Mouse (Mus musculus): ENCODE data around the gene Ppfibp1. TPM values are rescaled to one million over a fixed set of nuclear protein-coding genes. Genes with fewer than 3 reads are reported as not detected.

Ppfibp1 gene
- polyA plus RNA-seq, 1 experiment from 2014 or later: 62.7 TPM

DNA sequence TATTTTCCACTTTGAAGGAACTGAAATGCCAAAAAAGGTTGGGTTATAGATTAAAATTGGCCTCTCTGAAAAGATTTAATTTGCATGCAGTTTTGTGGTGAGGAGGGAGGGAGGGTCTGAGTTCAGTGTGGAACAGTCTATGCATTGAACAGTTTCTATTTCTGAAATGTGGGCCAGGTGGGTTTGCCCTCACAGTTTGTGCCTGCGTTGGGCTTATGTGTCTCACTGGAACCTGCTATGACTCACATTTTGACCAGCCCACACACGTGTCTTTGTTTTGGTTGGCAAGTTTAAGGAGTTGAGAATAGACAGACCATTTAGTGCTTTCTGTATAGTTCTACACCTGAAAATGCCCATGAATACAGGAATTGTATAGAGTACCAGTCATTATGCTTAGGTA is 5.6 kb downstream of the Ppfibp1 start:
- Histone ChIP-seq H3K36me3 (ENCODE audit: control insufficient read depth, insufficient read depth, low read length) (peaks cover 7% of the 10 kb centered on the region; the same call in 1 of the 2 replicates), H3K9ac (ENCODE audit: low read length) (no peak overlapping the region), H3K27ac (replicated peaks in 1 of 2; ENCODE audit: control insufficient read depth in 1 of 2, insufficient read depth in 1 of 2, low read depth in 2 of 2, low read length in 2 of 2) (no peak overlapping the region), H3K4me3 (ENCODE audit: control insufficient read depth in 1 of 2, insufficient read depth in 1 of 2, low read depth in 1 of 2, low read length in 2 of 2) (no peak overlapping the region), H3K27me3 (ENCODE audit: control insufficient read depth, insufficient read depth, low read length) (no peaks in the 10 kb centered on the region), H3K4me1 (ENCODE audit: control insufficient read depth in 2 of 2, insufficient read depth in 2 of 2, low read length in 2 of 2) (peaks cover 4 to 33% of the 10 kb centered on the region in 2 experiments), H3K9me3 (ENCODE audit: control insufficient read depth, low read length) (no peaks in the 10 kb centered on the region), H3K4me2 (ENCODE audit: low read length) (no peak overlapping the region)
- WGBS: 37% methylated on average over 2 of the region's 2 CpGs
- no peak for ATAC-seq (ENCODE audit: insufficient number of reproducible peaks, insufficient read depth, low FRiP score, low read depth)

DNA sequence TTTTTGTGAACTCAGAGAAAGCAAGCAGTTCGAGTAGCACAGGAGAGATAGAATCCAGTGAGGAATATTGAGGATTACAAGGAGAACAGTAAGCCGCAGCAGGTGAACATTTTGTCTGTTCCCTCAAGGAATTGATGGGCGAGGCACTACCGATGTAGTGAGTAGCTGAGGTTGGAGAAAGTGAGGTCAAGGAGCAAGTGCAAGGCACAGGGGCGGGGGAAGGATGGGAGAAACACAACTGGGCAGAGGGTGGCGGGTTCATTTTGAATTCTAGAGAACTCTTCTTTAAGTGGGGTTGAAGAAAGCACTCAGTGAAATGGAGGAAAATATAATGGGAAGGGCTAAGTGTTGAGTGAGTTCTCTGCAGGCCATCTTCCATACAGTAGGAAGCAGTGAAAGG is 10.4 kb downstream of the Ppfibp1 start:
- H3K4me2 ChIP-seq (ENCODE audit: low read length): no peak overlapping the region
- no peak overlapping the region for H3K27ac ChIP-seq (replicated peaks in 1 of 2; ENCODE audit: control insufficient read depth in 1 of 2, insufficient read depth in 1 of 2, low read depth in 2 of 2, low read length in 2 of 2)
- no peak overlapping the region for H3K4me3 ChIP-seq (ENCODE audit: control insufficient read depth in 1 of 2, insufficient read depth in 1 of 2, low read depth in 1 of 2, low read length in 2 of 2)
- 90% methylated on average over 6 of the region's 6 CpGs for WGBS
- no peak for ATAC-seq (ENCODE audit: insufficient number of reproducible peaks, insufficient read depth, low FRiP score, low read depth)
- peaks cover 2 to 18% of the 10 kb centered on the region in 2 experiments for H3K4me1 ChIP-seq (ENCODE audit: control insufficient read depth in 2 of 2, insufficient read depth in 2 of 2, low read length in 2 of 2)
- no peak overlapping the region for H3K9ac ChIP-seq (ENCODE audit: low read length)
- H3K27me3 ChIP-seq (ENCODE audit: control insufficient read depth, insufficient read depth, low read length): no peaks in the 10 kb centered on the region
- 0 out of 2 replicates have a peak, but pooled peaks cover 3% of the 10 kb centered on the region for H3K9me3 ChIP-seq (ENCODE audit: control insufficient read depth, low read length)
- no peaks in the 10 kb centered on the region for H3K36me3 ChIP-seq (ENCODE audit: control insufficient read depth, insufficient read depth, low read length)

- ATAC-seq (ENCODE audit: insufficient number of reproducible peaks, insufficient read depth, low FRiP score, low read depth): no peak
- H3K9me3 ChIP-seq (ENCODE audit: control insufficient read depth, low read length): 0 out of 2 replicates have a peak, but pooled peaks cover 3% of the 10 kb centered on the region
- no peak overlapping the region for H3K27ac ChIP-seq (replicated peaks in 1 of 2; ENCODE audit: control insufficient read depth in 1 of 2, insufficient read depth in 1 of 2, low read depth in 2 of 2, low read length in 2 of 2)
- no peak overlapping the region for H3K4me3 ChIP-seq (ENCODE audit: control insufficient read depth in 1 of 2, insufficient read depth in 1 of 2, low read depth in 1 of 2, low read length in 2 of 2)
- peaks cover 2 to 14% of the 10 kb centered on the region in 2 experiments for H3K4me1 ChIP-seq (ENCODE audit: control insufficient read depth in 2 of 2, insufficient read depth in 2 of 2, low read length in 2 of 2)
- no peak overlapping the region for H3K9ac ChIP-seq (ENCODE audit: low read length)
- WGBS: 23% methylated on average over 2 of the region's 2 CpGs
- no peak overlapping the region for H3K4me2 ChIP-seq (ENCODE audit: low read length)
- H3K27me3 ChIP-seq (ENCODE audit: control insufficient read depth, insufficient read depth, low read length): no peaks in the 10 kb centered on the region
- H3K36me3 ChIP-seq (ENCODE audit: control insufficient read depth, insufficient read depth, low read length): no peaks in the 10 kb centered on the region
Observed at GRCm38 (mm10) chr6:146899647-146900046, 11.4 kb downstream of the Ppfibp1 start.

DNA sequence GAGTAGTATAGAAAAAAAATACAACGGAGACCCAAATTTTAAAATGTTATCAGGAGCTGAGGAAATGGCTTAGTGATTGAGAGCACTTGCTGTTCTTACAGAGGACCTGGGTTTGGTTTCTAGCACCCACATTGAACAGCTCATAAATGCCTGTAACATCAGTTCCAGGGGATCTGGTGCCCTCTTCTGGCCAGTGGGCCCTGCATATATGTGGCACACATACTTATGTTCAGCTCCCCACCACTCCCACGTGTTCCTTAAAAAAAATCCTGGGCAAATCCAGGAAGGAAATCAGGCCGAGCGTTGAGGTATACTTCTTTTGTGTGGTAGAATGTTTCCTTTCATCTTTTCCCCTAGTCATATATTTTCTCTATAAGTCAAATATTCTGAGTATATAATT is 13.6 kb downstream of the Ppfibp1 start:
- WGBS: 97% methylated on average over 4 of the region's 4 CpGs

DNA sequence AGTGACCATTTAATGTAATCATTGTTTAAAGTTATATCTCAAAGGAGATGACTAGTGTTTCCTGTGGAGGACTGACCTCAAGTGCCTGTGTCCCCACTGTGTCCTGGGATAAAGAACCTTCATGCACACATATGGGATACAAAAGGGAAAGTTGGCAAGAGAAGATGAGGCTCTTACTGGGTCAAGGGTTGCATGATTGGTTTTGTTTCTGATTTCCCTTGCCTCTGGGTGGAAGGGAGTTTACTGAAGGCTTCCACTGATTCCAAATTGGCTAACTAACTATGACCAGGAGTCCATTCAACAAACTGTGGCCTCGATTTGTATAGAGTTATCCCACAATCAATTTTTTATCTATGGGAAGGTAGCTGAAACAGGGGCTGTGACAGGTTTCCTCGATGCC is 15.3 kb downstream of the Ppfibp1 start:
- Histone ChIP-seq H3K27me3 (ENCODE audit: control insufficient read depth, insufficient read depth, low read length) (no peaks in the 10 kb centered on the region), H3K4me1 (ENCODE audit: control insufficient read depth in 2 of 2, insufficient read depth in 2 of 2, low read length in 2 of 2) (peaks cover 13 to 43% of the 10 kb centered on the region in 2 experiments), H3K4me2 (ENCODE audit: low read length) (no peak overlapping the region), H3K4me3 (ENCODE audit: control insufficient read depth in 1 of 2, insufficient read depth in 1 of 2, low read depth in 1 of 2, low read length in 2 of 2) (no peak overlapping the region), H3K9me3 (ENCODE audit: control insufficient read depth, low read length) (0 out of 2 replicates have a peak, but pooled peaks cover 3% of the 10 kb centered on the region), H3K27ac (replicated peaks in 1 of 2; ENCODE audit: control insufficient read depth in 1 of 2, insufficient read depth in 1 of 2, low read depth in 2 of 2, low read length in 2 of 2) (no peak overlapping the region), H3K9ac (ENCODE audit: low read length) (no peak overlapping the region), H3K36me3 (ENCODE audit: control insufficient read depth, insufficient read depth, low read length) (no peaks in the 10 kb centered on the region)
- no peak for ATAC-seq (ENCODE audit: insufficient number of reproducible peaks, insufficient read depth, low FRiP score, low read depth)
- WGBS: 82% methylated on average over 2 of the region's 2 CpGs

More for the DNA sequence above, 13.6 kb downstream of the Ppfibp1 start:
- H3K4me1 ChIP-seq (ENCODE audit: control insufficient read depth in 2 of 2, insufficient read depth in 2 of 2, low read length in 2 of 2): peaks cover 7 to 27% of the 10 kb centered on the region in 2 experiments
- H3K36me3 ChIP-seq (ENCODE audit: control insufficient read depth, insufficient read depth, low read length): no peaks in the 10 kb centered on the region
- H3K4me2 ChIP-seq (ENCODE audit: low read length): no peak overlapping the region
- no peak for ATAC-seq (ENCODE audit: insufficient number of reproducible peaks, insufficient read depth, low FRiP score, low read depth)
- H3K27ac ChIP-seq (replicated peaks in 1 of 2; ENCODE audit: control insufficient read depth in 1 of 2, insufficient read depth in 1 of 2, low read depth in 2 of 2, low read length in 2 of 2): no peak overlapping the region
- H3K4me3 ChIP-seq (ENCODE audit: control insufficient read depth in 1 of 2, insufficient read depth in 1 of 2, low read depth in 1 of 2, low read length in 2 of 2): no peak overlapping the region
- H3K9me3 ChIP-seq (ENCODE audit: control insufficient read depth, low read length): 0 out of 2 replicates have a peak, but pooled peaks cover 3% of the 10 kb centered on the region
- no peak overlapping the region for H3K9ac ChIP-seq (ENCODE audit: low read length)
- H3K27me3 ChIP-seq (ENCODE audit: control insufficient read depth, insufficient read depth, low read length): no peaks in the 10 kb centered on the region

- Histone ChIP-seq H3K36me3 (ENCODE audit: control insufficient read depth, insufficient read depth, low read length) (no peaks in the 10 kb centered on the region), H3K4me2 (ENCODE audit: low read length) (no peak overlapping the region), H3K27ac (replicated peaks in 1 of 2; ENCODE audit: control insufficient read depth in 1 of 2, insufficient read depth in 1 of 2, low read depth in 2 of 2, low read length in 2 of 2) (no peak overlapping the region), H3K27me3 (ENCODE audit: control insufficient read depth, insufficient read depth, low read length) (no peaks in the 10 kb centered on the region), H3K9me3 (ENCODE audit: control insufficient read depth, low read length) (0 out of 2 replicates have a peak, but pooled peaks cover 3% of the 10 kb centered on the region), H3K4me3 (ENCODE audit: control insufficient read depth in 1 of 2, insufficient read depth in 1 of 2, low read depth in 1 of 2, low read length in 2 of 2) (no peak overlapping the region), H3K4me1 (ENCODE audit: control insufficient read depth in 2 of 2, insufficient read depth in 2 of 2, low read length in 2 of 2) (peaks cover 12 to 43% of the 10 kb centered on the region in 2 experiments), H3K9ac (ENCODE audit: low read length) (no peak overlapping the region)
- ATAC-seq (ENCODE audit: insufficient number of reproducible peaks, insufficient read depth, low FRiP score, low read depth): no peak
- 68% methylated on average over 3 of the region's 3 CpGs for WGBS
Observed at GRCm38 (mm10) chr6:146904707-146905106, 16.4 kb downstream of the Ppfibp1 start.

DNA sequence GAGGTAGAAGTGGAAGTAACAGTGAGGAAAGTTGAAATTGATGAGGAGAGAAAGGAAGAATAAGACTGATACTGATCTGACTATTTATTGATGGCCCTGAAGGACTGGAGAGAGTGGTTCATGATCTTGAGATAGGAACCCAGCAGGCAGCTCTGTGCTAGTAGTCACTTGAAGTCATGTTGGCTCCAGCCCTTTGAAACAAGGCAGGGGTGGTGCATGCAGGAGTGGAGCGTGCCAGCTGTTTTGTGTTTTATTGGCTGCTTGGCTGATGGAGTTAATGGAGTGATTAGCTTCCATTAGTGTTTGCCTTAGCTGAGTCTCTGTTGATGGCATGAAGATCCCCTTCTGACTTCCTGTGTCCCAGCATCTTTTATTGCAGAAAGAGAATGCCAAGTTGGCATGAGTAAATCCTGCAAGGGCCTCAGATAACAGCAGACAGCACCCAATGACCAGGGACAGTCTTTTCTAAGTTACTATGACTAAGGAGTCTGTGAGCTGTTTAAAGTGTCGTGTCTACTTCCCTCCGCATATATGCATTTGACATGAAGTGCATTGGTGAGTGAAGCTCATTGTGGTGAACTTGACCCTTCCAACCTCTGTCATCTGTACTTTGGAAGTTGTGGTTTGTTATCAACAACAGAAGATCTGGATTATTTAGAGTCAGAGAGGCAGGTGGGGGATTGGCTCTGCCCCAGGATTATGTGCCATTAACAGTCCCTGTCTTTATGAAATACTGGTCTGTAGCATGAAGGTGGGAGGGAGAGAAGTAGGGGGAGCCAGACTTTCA is 17.9 kb downstream of the Ppfibp1 start:
- no peak overlapping the region for H3K4me2 ChIP-seq (ENCODE audit: low read length)
- peaks cover 15 to 52% of the 10 kb centered on the region in 2 experiments for H3K4me1 ChIP-seq (ENCODE audit: control insufficient read depth in 2 of 2, insufficient read depth in 2 of 2, low read length in 2 of 2)
- H3K36me3 ChIP-seq (ENCODE audit: control insufficient read depth, insufficient read depth, low read length): no peaks in the 10 kb centered on the region
- H3K27ac ChIP-seq (replicated peaks in 1 of 2; ENCODE audit: control insufficient read depth in 1 of 2, insufficient read depth in 1 of 2, low read depth in 2 of 2, low read length in 2 of 2): no peak overlapping the region
- ATAC-seq (ENCODE audit: insufficient number of reproducible peaks, insufficient read depth, low FRiP score, low read depth): no peak
- H3K9me3 ChIP-seq (ENCODE audit: control insufficient read depth, low read length): 0 out of 2 replicates have a peak, but pooled peaks cover 3% of the 10 kb centered on the region
- no peaks in the 10 kb centered on the region for H3K27me3 ChIP-seq (ENCODE audit: control insufficient read depth, insufficient read depth, low read length)
- no peak overlapping the region for H3K9ac ChIP-seq (ENCODE audit: low read length)
- H3K4me3 ChIP-seq (ENCODE audit: control insufficient read depth in 1 of 2, insufficient read depth in 1 of 2, low read depth in 1 of 2, low read length in 2 of 2): no peak overlapping the region
- WGBS: 70% methylated on average over 3 of the region's 3 CpGs

All from heart, embryonic 14.5 days (tissue).